Mouse (Mus musculus) E14TG2a.4 (cell line): ENCODE data around the gene Arsj.

Experiments
- H3K27me3 ChIP-seq: 2 replicates; pipeline ENCODE4 v1.6.1; 2014; ENCODE audit warnings: low read length, control low read depth; ENCODE audit not compliant: insufficient read depth
- H3K36me3 ChIP-seq: 2 replicates; pipeline ENCODE4 v1.6.1; 2014; ENCODE audit warnings: low read length, control low read depth; ENCODE audit not compliant: insufficient read depth
- H3K4me1 ChIP-seq: replicated peaks from 2 replicates; pipeline ENCODE4 v1.6.1; 2014; ENCODE audit warnings: low read depth, low read length, control low read depth
- H3K4me3 ChIP-seq: replicated peaks from 2 replicates; pipeline ENCODE4 v1.5.1; 2014; ENCODE audit warnings: mild to moderate bottlenecking, low read length
- H3K9me3 ChIP-seq: 2 replicates; pipeline ENCODE4 v1.6.1; 2014; ENCODE audit warnings: low read length, control low read depth
- CTCF ChIP-seq: conservative IDR thresholded peaks from 2 replicates; pipeline ENCODE4 v1.5.1; 2014; ENCODE audit warnings: low read length
- NANOG ChIP-seq: IDR thresholded peaks from 2 replicates; pipeline ENCODE4 v1.6.1; 2014; ENCODE audit warnings: borderline replicate concordance, low read length, mixed read lengths
- POU5F1 ChIP-seq: IDR thresholded peaks from 2 replicates; pipeline ENCODE4 v1.6.1; 2014; ENCODE audit warnings: low read length, borderline replicate concordance

Arsj gene

GRCm38 (mm10) chr3:126362931-126363525 lies 456 bp upstream of the Arsj start:
- Histone ChIP-seq H3K4me1 (0 out of 2 replicates have a peak, but pooled peaks cover 3% of the 10 kb centered on the region), H3K36me3 (no peaks in the 10 kb centered on the region), H3K4me3 (no peak overlapping the region), H3K9me3 (no peaks in the 10 kb centered on the region), H3K27me3 (peaks cover 27% of the 10 kb centered on the region)
- TF ChIP-seq CTCF (no peak), POU5F1 (no peak), NANOG (no peak)

- TF ChIP-seq CTCF, result no peak
- TF ChIP-seq NANOG, result no peak
- no peak for TF ChIP-seq POU5F1
- H3K9me3 ChIP-seq, result no peaks in the 10 kb centered on the region
Measured at GRCm38 (mm10) chr3:126364555-126364954, 1.1 kb downstream of the Arsj start.

GRCm38 (mm10) chr3:126370571-126370970 lies 7.1 kb downstream of the Arsj start:
- TF ChIP-seq CTCF (no peak), POU5F1 (no peak), NANOG (no peak)
- H3K4me1 ChIP-seq, result no peaks in the 10 kb centered on the region

More at GRCm38 (mm10) chr3:126364555-126364954, 1.1 kb downstream of the Arsj start:
- peaks cover 27% of the 10 kb centered on the region for H3K27me3 ChIP-seq
- no peak overlapping the region for H3K4me3 ChIP-seq
- H3K36me3 ChIP-seq, result no peaks in the 10 kb centered on the region
- H3K4me1 ChIP-seq, result 0 out of 2 replicates have a peak, but pooled peaks cover 3% of the 10 kb centered on the region

GRCm38 (mm10) chr3:126372815-126373545 lies 9.5 kb downstream of the Arsj start:
- no peaks in the 10 kb centered on the region for H3K4me1 ChIP-seq
- H3K9me3 ChIP-seq, result no peaks in the 10 kb centered on the region
- H3K36me3 ChIP-seq, result no peaks in the 10 kb centered on the region
- H3K4me3 ChIP-seq, result no peak overlapping the region
- no peaks in the 10 kb centered on the region for H3K27me3 ChIP-seq
- TF ChIP-seq CTCF (no peak), POU5F1 (no peak), NANOG (no peak)

More at GRCm38 (mm10) chr3:126370571-126370970, 7.1 kb downstream of the Arsj start:
- H3K36me3 ChIP-seq, result no peaks in the 10 kb centered on the region
- no peaks in the 10 kb centered on the region for H3K9me3 ChIP-seq
- no peaks in the 10 kb centered on the region for H3K27me3 ChIP-seq
- no peak overlapping the region for H3K4me3 ChIP-seq

GRCm38 (mm10) chr3:126373721-126374120 lies 10.2 kb downstream of the Arsj start:
- H3K36me3 ChIP-seq, result no peaks in the 10 kb centered on the region
- TF ChIP-seq CTCF (no peak), POU5F1 (no peak), NANOG (no peak)
- H3K27me3 ChIP-seq, result no peaks in the 10 kb centered on the region
- no peaks in the 10 kb centered on the region for H3K4me1 ChIP-seq
- no peak overlapping the region for H3K4me3 ChIP-seq
- no peaks in the 10 kb centered on the region for H3K9me3 ChIP-seq

- TF ChIP-seq CTCF, result no peak
- TF ChIP-seq NANOG, result no peak
- no peak for TF ChIP-seq POU5F1
- no peak overlapping the region for H3K4me3 ChIP-seq
- H3K27me3 ChIP-seq, result no peaks in the 10 kb centered on the region
- no peaks in the 10 kb centered on the region for H3K9me3 ChIP-seq
- no peaks in the 10 kb centered on the region for H3K4me1 ChIP-seq
- no peaks in the 10 kb centered on the region for H3K36me3 ChIP-seq
Measured at GRCm38 (mm10) chr3:126379252-126379651, 15.8 kb downstream of the Arsj start.

- Histone ChIP-seq H3K27me3 (no peaks in the 10 kb centered on the region), H3K9me3 (no peaks in the 10 kb centered on the region), H3K36me3 (no peaks in the 10 kb centered on the region), H3K4me1 (no peaks in the 10 kb centered on the region), H3K4me3 (no peak overlapping the region)
- TF ChIP-seq NANOG (no peak), POU5F1 (no peak), CTCF (no peak)
Measured at GRCm38 (mm10) chr3:126379702-126380101, 16.2 kb downstream of the Arsj start.

GRCm38 (mm10) chr3:126383276-126383675 lies 19.8 kb downstream of the Arsj start:
- H3K4me1 ChIP-seq, result no peaks in the 10 kb centered on the region
- H3K9me3 ChIP-seq, result no peaks in the 10 kb centered on the region
- no peak for TF ChIP-seq CTCF
- no peak for TF ChIP-seq POU5F1
- no peak for TF ChIP-seq NANOG
- H3K27me3 ChIP-seq, result no peaks in the 10 kb centered on the region
- no peaks in the 10 kb centered on the region for H3K36me3 ChIP-seq
- H3K4me3 ChIP-seq, result no peak overlapping the region
